Mouse (Mus musculus) erythroblast, embryonic 14.5 days (primary cell): ENCODE data around the gene AU021092.

Experiments
- GATA1 ChIP-seq: IDR thresholded peaks from 2 replicates; pipeline ENCODE4 v1.6.1; 2012; ENCODE audit warnings: low read length, inconsistent platforms, mixed read lengths
- TAL1 ChIP-seq: IDR thresholded peaks from 3 replicates; pipeline ENCODE4 v1.6.1; 2012; ENCODE audit warnings: low read length, inconsistent platforms, mixed read lengths

DNA sequence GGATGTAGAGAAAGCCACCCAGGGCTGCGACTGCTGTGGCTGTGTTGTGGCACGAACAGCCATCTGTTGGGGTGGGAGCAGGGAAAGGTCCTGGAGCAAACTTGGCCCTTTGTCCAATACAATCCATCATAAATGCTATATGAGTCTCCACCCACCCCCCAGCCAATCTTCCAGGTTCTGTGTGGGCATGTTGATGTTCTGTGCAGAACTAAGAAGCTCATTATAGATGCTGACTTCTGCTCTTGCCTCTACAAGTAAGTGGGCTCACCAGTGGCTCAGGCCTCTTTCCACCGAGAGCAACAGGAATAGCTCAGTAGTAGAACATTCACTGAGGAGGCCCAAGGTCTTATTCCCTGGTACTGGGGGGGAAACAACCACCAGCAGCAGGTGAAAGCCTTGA is 9.9 kb downstream of the AU021092 start:
- no peak for TF ChIP-seq GATA1
- TF ChIP-seq TAL1 = no peak
